Mouse (Mus musculus) frontal cortex, postnatal 10 days (tissue): ENCODE results near the gene Olfr459.

Experiments used
- DNase-seq, 2 experiments: peaks; one replicate each; pipeline ENCODE4 v3.0.0; 2022; ENCODE audit warnings: low spot score in 2 of 2, mixed read lengths in 1 of 2

Gene Olfr459

DNA sequence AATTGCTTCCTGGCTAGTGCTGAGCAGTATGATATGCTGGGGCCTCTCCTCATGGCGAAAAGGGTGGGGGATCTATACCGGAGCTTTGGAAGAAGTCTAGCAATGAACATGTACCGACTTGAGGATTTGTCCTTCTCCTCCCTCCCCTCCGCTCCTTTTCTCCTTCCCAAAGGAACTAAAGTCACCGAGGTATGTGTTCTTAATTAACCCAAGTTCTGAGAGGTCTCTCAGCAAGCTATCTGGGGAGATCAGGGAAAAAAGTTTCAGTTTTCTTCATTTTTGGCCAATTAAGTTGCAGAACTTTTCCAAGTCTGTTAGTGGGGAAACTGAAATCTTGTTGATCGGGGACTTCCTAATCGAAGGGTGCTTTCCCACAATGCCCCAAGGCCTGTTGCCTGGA lies at the start of gene Olfr459:
Gene Olfr459 (minus strand): TSS at position 101 of the 400 bp plus-strand sequence.
- no peak for DNase-seq

DNA sequence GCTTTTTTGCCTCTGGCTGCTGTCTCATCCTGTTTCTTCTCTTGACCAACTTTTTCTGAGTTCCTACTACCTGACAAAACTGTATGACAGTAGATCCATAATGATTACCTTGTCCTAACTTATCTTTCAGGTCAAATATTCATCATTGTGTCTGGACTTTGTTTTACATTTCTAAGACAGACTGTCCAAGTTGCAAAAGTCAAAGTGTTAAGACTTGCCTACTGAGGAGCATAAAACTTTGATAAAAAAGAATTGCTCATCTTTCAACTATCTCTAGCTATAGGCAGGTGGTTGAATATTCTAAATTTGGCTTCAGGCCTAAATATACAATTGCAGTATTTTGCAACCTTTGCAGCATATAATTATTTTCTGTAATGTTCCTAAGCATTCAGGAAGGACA lies 49.1 kb upstream of the Olfr459 start:
- no peak for DNase-seq

DNA sequence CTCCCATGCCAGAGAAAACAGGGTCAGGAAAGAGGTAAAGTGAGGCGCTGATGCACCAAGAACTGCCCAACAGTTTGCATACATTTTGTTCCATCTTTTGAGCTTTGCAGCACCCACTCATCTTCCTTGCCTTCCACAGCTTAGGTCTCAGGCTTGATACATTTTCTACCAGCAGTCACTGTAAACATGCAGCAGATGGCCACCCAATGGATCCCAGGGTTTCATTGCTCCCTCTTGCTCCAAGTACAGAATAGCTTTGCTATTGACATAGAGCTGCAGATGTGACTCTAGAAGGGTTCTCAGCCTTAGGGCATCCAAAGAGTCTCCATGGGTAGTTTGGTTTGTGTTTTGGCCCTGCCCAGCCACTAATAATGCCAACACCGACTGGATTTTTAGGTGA lies 11.7 kb upstream of the Olfr459 start:
- DNase-seq = no peak

DNA sequence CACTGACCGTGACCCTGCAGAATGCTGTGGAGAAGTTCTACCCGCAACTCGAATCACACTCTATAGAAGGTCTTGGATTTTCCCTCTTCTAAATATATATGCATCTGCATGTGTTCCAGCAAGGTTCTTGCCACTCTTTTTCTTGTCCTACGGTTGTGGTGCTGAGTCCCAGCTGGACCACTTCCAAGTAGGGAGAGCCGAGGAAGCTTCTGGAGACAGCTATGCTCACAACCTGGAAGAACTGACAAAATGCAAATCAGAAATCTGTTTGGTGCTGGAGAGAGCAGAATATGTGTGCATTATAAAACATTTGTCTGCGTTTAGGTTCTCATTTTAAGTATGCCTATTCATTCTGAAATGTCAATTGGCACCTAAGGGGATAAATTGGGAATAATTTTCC lies 744 bp upstream of the Olfr459 start:
- peak; percentile 41 to 73 for DNase-seq

DNA sequence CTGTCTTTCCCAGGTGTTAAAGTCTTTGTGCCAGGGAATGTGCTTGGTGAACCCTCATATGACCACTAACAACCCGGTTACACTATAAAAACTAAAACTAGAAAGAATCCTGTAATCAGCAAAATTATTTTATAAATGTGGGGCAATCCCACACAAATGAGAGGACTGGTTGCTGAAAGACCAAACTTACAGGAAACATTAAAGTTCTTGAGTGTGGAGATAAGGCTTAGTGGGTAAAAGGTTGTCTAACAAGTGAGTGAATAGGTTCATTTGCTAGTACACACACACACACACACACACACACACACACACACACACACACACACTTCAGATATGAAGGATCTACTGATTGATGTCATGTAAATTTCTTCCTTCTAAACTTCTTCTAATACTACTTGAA lies 5.1 kb downstream of the Olfr459 start:
- no peak for DNase-seq

DNA sequence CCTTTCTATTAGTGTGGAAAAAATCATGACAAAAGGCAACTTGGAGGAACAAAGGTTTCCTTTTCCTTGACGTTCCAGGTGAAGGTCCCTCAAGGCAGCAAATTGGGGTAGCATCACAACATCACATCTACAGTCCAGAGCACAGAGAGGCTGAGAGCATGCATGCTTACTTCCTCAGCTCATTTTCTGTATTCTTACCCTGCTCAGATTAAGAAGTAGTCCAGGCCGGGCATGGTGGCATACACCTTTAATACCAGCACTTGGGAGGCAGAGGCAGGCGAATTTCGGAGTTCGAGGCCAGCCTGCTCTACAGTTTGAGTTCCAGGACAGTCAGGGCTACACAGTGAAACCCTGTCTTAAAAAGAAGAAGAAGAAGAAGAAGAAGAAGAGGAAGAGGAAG lies 10.7 kb downstream of the Olfr459 start:
- DNase-seq = no peak

DNA sequence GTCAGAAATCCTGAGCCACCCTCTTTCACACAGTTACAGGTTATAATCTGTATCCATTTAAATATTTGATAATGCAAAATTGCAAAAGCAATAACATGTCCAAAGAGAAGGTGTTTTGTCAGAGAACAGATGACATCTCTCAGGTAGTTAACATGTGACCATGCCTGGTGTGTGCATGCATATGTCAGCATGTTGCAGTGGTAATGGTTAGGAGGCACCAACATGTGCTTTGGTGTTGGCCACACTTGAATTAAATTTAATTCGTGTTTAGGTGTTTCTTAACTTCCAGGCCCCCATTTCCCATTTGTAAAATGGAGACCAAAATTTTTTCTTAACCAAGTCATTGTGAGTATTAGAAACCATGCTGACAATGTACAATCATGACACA lies 12.6 kb downstream of the Olfr459 start:
- DNase-seq = no peak

DNA sequence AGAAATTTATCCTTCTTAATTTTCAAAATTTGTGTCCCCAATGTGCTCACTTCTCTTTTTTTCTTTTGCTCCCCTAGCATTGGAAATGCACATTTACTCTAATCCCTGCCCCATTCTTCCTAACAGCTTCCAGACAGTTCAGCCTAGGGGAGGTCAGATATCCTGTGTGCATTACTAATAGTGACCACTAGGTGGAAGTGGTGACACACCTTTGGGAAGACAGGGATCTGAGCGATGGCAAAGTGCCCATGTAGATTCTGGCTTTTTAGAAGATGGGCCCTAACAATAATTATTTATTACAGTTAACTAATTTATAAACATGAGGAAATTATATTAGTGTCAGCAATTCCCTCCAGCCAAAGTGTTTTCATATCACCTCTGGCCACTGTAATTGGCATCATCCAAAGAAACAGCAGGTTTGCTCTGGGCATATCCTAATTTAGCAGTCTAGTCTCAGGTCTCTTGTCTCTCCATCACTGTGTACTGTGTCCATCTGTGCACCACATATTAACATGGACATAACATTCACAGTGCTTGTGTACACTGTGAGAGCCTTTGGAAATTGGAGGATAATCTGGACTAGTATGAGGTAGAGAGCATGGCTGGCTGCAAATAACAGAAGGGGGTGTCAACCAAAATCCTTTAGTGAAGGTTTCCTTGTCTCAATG lies 13.1 kb downstream of the Olfr459 start:
- peak in 1 of 2 experiments; percentile 43 for DNase-seq

DNA sequence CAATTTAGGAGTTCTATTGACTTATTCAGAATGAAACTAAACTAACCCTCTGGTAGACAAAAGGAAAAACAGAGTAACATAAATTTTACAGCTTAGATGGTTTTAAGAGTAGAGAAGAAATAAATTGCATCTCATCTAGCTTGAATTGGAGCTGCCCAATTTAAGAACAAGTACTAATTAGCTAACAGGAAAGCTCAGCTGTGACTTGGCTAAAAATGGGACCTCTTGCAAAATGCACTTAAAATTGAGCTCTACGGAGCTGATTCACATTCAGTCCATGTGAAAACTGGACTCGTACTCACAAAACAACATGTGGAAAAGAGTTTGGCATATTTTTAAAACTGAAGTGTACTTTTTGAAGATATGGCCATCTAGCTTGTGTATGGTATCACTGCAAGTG lies 15.4 kb downstream of the Olfr459 start:
- no peak for DNase-seq

DNA sequence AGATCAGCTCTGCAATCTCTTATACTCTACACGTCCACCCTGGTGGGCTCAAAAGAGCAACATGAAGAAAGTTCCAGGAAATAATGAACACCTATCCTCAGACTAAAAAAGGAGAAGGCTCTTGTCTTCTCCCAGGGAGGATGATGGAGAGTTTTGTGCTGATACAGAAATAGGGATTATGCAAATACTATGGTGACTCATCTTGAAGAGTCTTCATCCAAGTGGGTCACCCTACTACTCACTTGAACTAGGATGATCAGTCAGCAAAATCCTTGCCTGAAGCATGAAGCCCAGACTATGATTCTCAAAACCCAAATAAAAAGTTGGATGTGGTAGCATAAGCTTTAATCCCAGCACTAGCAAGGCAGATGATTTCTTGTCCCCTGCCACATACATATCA lies 16.6 kb downstream of the Olfr459 start:
- no peak for DNase-seq

DNA sequence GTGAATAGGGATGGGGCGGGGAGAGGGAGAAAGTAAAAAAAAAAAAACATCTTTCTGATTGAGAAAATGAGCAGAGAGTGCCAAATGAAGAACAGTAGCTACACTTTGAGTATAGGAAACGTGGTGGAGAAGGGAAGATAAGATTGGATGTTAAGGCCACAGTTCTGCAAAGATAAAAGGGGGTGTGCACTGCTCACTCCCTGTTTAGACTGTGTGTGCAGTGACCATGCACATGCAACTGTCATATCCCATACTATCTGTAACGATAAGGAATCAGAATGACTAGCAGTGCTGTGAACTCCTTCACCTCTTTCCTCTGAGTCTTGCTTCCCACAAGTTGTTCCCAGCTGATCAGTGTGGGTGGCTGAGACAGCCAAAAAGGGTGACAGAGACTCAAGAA lies 17.8 kb downstream of the Olfr459 start:
- DNase-seq = no peak

DNA sequence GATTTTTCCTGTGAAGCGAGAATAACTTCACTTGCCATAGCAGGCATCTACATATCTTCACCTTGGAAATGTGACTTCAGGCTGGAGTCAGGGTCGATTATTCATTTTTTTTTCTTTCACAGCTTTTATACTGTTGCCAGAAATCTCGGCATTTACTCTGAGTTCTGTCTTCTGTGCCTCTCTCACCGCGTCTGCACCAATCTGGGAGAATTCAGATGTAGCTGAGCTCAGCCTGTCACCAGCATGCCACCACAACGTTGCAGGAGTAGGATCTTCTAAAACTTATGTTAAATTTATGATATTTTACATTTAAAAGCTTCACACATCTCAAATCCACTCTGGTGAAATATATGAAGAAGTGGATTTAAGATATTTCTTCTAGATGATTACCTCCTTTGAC lies 20.4 kb downstream of the Olfr459 start:
- no peak for DNase-seq

DNA sequence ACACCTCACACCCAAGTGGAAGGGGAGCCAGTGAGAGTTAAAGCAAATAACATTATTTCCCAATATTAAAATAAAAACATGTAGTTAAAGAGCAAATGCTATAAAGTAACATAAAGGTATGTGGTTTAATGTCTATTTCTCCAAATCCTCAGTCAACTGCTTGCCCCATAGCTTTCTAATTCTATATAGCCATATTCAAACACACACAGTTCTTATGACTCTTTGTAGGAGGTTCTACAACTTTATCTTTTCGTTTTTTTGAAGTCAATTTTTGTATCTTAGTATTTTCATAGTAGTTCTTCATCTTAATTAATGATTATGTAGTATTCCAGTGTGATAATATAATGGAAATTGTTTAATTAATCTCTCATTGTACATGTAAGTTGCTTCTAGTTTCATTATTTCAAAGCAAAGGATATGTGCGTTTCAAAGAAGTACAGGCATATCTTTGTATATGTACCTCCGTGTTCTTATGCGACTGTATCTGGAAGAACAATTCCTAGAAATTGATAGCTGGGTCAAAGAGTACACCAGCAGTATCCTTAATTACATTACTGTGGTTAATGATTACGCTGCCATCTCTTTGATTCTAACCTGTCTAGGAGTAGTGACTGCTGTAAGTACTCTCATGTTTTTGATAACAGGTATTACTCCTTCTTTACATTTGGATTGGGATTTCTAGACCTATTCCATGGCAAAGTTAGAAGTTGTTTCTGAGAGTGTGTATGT lies 30.1 kb downstream of the Olfr459 start:
- no peak for DNase-seq

DNA sequence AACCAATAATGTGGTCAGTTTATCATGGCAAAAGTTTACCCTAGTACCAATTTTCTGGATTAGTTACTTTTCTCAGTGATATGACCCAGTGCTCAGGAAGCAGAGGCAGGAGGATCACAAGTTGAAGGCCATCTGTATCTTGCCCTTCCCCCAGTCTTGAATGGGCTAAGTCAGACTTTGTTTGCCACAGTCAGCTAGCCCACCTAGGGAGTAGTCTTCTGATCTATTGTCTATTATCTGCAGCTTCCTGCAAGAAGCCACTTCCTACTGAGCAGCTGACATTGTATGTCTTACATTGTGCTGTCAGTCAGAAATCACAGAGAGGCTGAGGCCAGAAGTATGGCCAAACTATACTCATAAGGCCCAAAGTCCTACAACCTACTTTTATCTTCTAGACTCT lies 33.9 kb downstream of the Olfr459 start:
- DNase-seq = no peak

DNA sequence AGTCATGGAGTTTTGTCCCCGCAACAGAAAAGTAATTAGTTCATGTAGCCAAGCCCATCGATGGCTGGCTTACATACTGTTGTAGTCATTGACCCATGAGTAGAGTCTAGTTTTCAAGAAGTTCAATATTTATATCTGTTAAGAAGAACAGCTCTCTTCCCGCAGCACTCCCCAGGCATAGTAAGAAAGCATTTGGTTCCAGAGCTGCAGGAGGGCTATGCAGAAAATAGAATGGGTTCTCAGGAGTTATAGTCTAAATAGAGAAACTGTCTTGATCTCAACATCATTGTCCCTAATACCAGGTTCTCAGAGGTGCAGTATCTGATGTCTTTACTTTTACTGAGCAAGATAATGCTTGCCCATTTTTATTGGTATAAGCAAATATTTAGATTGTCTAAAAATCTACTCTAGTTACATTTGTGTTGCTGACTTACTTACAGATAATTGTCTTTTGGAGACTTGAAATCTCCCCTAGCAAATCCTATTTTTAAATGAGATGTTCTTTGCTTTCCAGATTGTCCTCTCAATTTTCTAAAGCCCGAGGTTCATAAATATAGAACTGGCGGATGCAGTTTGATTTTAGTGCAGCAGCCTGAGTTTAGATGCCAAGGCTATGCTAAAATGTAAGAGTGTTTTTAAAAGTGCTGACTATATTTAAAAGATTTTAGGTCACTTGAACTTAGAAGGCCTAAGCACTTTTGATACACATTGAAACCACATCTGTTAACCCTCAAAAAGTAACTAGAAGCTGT lies 40.1 kb downstream of the Olfr459 start:
- no peak for DNase-seq

DNA sequence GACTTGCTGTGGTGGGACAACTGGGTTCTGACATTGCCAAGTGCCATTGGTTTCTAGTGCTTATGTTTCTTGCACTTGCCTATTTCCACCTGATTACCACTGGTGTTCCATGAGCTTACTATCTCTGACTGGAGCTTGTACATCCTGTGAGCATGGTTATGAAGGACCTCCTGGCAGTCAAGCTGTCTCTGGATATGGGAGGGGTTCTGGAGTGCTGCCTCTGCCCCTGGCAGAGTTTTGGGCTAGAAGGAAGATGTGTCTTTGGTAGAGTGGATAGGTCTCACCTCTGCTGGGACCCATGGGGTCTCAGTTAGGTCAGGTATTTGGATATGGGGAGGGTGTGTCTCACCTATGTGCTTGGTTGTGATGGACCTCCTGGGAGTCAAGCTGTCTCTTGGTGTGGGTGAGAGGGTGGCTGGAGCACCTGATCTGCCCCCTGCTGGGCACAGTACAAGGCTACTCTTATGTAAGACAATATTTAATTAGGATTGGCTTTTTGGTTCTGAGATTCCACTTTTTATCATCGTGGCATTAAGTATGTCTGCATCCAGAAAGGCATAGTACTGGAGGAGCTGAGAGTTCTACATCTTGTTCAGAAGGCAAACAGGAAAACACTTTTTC lies 46.9 kb downstream of the Olfr459 start:
- no peak for DNase-seq

DNA sequence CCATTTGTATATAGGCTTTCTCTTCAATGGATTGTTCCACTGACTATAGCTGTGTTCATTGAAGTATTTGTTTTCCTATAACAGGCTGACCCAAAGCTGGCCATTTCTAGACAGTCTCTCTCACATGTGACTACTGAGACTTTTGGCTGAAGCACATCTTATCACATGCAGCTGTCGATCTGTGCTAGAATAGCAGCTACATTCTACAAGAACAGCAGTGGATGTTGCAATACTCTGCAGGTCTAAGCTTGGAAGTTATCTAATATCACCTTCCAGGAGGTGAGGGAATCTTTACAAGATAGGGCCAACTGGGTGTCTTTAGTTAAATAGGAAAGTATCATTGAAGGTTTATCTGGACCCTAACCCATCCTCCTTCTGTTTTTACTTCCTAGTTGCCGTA lies 53.5 kb downstream of the Olfr459 start:
- DNase-seq = no peak
